Mouse (Mus musculus) cerebellum, postnatal 36 days (tissue): ENCODE data around the gene Efhc1.
"Not testable (repeated sequence)": the region's sequence is repeated elsewhere in the genome, so short reads cannot be mapped to it uniquely, and the experiment has no call there.

Experiments used
- DNase-seq, 2 experiments: peaks; one replicate each; pipeline ENCODE4 v3.0.0; 2021 to 2022; ENCODE audit warnings: mixed read lengths in 2 of 2

Gene Efhc1

GRCm38 (mm10) chr1:20951300-20951763 lies at the start of gene Efhc1:
Gene Efhc1 (plus strand): TSS chr1:20951626.
- DNase-seq = peak; percentile 85 to 90

DNA sequence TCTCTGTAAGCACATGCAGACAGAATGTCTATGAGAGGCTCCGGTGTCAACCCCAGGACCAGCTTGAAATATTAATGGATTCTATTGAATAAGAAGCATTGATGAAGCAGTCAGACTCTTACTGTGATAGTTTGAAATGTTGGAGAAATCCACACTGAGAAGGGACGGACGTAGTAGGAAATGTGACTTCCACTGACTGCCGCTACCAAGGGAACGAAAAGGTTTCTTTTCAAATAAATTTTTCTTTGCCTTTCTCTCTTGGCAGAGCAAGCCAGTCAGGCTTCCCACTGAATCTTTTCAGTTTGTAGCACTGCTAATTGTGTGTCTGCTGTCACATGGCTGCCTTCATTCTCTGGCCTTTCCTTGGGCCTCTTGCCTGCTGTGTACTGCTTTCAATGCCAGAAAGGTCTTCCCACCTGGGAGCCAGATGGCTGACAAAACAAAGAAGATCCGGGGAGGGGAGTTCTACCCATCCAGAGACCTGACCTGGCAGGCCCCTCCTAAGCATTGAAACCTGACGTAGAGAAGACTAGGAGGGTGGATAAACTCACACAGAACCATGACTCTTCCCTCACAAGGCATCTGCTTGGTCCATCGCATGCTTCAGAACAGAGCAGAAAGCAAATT lies 45.8 kb upstream of the Efhc1 start:
- DNase-seq = peak; percentile 75 to 84

- peak in 1 of 2 experiments; percentile 30 for DNase-seq
These were observed 45.3 kb upstream of the Efhc1 start for GRCm38 (mm10) chr1:20906128-20906515.

DNA sequence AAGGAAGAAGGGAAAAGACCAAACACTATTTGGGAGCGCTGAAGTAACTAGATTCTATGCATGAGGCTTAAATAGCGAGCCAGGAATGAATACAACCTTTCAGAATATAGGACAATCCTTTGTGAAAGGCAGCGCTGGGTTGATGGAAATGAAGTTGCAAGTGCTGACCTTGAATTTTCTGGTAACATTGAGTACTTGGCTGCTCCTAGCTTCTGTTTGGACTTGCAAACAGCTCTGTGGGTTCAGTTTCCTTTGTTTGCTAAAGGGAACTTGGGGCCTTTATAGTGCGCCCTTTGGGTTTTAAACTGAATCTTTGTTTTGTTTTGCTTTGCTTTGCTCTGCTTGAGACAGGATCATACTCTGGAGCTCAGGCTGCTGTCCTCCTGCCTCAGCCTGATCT lies 42.9 kb upstream of the Efhc1 start:
- no peak for DNase-seq

DNA sequence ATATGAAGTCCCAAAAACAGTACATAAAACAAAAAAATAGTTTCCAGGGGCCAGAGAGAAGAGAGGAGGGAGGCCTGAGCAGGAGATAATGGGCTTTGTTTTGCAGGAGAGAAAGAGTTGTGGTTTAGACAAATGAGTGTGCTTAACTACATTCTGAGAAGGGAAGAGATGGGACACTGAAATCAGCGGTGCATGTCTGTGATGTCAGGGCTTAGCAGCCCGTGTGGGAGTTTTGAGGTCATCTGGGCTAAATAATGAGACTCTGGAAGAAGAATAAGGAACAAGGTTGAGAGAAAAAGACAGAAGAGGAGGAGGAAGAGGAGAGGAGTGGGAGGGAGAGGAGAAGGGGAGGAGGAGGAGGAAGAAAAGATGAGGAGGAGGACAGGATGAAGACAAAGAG lies 39.3 kb upstream of the Efhc1 start:
- DNase-seq = no peak

DNA sequence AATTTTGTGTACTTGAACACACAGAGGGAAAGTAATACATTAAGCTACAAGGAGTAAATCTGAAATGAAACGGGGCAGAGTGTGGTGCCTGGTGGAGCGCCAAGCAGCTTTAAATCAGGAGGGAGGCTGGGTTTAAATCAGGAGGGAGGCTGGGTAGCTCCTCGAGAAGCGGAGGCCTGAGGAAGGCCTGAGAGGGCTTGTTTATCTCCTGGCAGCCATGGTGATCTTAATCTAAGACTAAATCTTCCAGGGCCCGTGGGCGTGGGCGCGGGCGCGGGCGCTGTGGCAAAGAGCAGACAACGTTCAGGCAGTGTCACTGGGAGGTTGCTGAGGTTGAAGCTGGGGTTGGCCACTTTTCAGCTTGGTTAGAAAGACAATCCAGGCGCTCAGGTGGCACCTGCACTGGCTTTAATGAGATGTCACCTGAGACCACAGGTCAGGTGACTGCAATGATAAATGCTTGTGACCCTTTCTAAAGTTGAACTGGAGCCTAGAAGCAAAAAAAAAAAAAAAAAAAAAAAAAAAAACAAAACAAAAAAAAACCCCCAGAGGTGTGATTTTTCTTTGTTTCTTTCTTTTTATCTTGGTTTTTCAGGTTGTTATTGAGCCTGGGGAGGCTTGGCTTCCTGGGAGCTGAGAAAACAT lies 38.8 kb upstream of the Efhc1 start:
- DNase-seq = no peak

DNA sequence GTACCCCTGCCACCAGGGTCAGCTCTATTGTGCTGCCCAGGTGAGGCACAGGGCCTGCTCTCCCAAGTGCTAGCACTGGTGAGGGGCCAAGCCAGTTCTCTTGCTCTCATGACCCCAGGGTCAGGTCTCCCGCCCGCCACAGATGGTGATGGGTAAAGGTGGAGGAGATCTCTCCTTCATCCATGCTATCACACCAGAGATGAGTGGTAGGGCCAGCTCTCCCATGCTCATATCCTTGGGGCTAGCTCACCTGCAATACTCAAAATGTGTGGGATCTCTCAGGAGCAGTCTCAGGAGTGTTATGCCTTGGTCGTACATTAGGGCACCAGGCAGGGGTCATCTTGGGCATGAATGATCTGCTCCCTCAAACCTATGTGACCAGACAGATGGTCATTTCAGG lies 36.7 kb upstream of the Efhc1 start:
- DNase-seq = no peak

GRCm38 (mm10) chr1:20915608-20916007 lies 35.8 kb upstream of the Efhc1 start:
- DNase-seq = no peak

- no peak for DNase-seq
These were observed 33.9 kb upstream of the Efhc1 start for GRCm38 (mm10) chr1:20917496-20918050.

DNA sequence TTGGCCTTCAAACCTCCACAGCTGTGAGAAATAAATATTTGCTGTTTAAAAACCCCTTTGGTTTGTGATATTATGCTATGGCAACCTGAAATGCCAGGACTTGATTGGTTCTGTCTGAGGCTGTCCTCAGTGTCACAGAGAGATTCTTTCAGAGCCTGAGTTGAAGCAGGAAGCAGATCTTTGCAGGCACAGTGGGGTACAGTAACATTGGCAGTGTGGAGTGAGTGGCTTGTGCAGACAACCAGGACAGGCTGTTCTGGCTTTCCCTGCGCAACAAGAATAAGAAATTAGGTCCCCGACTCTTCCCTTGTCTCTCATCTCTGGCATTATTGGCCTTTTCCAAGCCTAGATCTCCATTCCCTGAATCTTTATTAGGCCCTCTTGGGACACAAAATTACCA lies 31.7 kb upstream of the Efhc1 start:
- DNase-seq = peak; percentile 51 to 66

GRCm38 (mm10) chr1:20921081-20921528 lies 30.3 kb upstream of the Efhc1 start:
- DNase-seq = peak; percentile 70 to 76

GRCm38 (mm10) chr1:20922612-20923399 lies 28.6 kb upstream of the Efhc1 start:
- peak; percentile 82 to 87 for DNase-seq

GRCm38 (mm10) chr1:20925324-20925723 lies 26.1 kb upstream of the Efhc1 start:
- DNase-seq = not testable (repeated sequence)

DNA sequence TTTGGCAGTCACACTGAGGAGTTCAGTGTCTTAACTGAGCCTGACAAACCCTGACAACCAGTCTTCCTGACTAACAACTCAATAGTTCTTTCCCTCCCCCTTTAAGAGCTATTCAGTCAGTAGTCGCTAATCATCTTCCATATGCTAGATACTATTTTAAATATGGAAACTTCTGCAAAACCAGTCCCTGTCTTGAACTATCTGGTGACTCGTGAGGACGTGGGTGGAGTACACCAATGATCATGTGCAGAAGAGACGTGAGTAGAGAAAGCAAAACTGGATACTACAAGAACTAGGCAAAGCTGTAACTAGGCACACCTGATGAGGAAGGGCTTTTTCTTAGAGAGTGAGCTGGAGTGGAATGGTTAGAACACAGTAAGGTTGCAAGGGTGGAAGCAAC lies 25.5 kb upstream of the Efhc1 start:
- no peak for DNase-seq

- DNase-seq = no peak
These were observed 25.1 kb upstream of the Efhc1 start for GRCm38 (mm10) chr1:20926376-20926775.

- no peak for DNase-seq
These were observed 22.9 kb upstream of the Efhc1 start for GRCm38 (mm10) chr1:20928487-20928886.

- peak; percentile 68 to 74 for DNase-seq
These were observed 18.0 kb upstream of the Efhc1 start for GRCm38 (mm10) chr1:20933457-20933856.

DNA sequence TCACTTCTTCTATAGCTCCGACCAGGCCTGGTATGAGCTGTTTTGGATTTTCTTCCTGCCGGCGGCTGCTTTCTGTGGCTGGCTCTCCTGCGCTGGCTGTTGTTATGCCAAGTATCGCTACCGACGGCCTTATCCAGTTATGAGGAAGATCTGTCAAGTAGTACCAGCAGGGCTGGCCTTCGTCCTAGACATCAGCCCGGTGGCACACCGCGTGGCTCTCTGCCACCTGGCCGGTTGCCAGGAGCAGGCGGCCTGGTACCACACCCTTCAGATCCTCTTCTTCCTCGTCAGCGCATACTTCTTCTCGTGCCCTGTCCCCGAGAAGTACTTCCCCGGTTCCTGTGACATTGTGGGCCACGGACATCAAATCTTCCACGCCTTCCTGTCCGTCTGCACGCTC lies 16.3 kb upstream of the Efhc1 start:
- peak; percentile 57 to 64 for DNase-seq

- DNase-seq = peak; percentile 38 to 70
These were observed 12.4 kb upstream of the Efhc1 start for GRCm38 (mm10) chr1:20939046-20939445.

- DNase-seq = no peak
These were observed 11.3 kb upstream of the Efhc1 start for GRCm38 (mm10) chr1:20940151-20940550.

- no peak for DNase-seq
These were observed 10.1 kb upstream of the Efhc1 start for GRCm38 (mm10) chr1:20941322-20941721.

GRCm38 (mm10) chr1:20941857-20942256 lies 9.6 kb upstream of the Efhc1 start:
- no peak for DNase-seq

- no peak for DNase-seq
These were observed 8.4 kb upstream of the Efhc1 start for GRCm38 (mm10) chr1:20943016-20943415.
